Mouse (Mus musculus): Measurements from ENCODE around the gene Fbxo39. TPM values are rescaled to one million over a fixed set of nuclear protein-coding genes. Genes with fewer than 3 reads are reported as not detected.
"Not testable (repeated sequence)": the region's sequence is repeated elsewhere in the genome, so short reads cannot be mapped to it uniquely, and the experiment has no call there.

Fbxo39 gene
- polyA plus RNA-seq, 1 experiment from 2014 or later: not detected

DNA sequence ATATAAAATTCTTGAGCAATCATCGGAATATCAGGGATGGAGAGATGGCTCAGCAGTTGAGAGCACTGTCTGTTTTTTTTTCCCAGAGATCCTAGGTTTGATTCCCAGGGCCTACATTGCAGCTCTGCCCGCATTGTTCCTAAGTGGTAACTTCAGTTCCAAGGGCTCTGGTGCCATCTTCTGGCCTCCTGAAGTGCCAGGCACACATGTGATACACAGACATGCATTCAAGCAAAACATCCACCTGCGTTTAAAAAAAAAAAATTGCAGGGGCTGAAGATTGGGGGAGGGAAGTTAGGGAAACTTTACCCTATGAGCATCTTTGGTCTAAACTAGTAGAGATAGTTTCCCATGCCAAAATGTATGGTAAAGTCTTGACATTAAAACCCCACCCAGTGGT lies 10.2 kb downstream of the Fbxo39 start:
- no peak overlapping the region for H3K27ac ChIP-seq
- no peak overlapping the region for H3K4me3 ChIP-seq
- no peaks in the 10 kb centered on the region for H3K36me3 ChIP-seq
- no peaks in the 10 kb centered on the region for H3K4me1 ChIP-seq
- no peaks in the 10 kb centered on the region for H3K27me3 ChIP-seq
- no peaks in the 10 kb centered on the region for H3K9me3 ChIP-seq
- WGBS: 78% methylated on average over 3 of the region's 3 CpGs
- H3K4me2 ChIP-seq (replicated peaks): no peak overlapping the region
- no peak for ATAC-seq (ENCODE audit: insufficient number of reproducible peaks, insufficient read depth, low FRiP score, low TSS enrichment)
- no peak overlapping the region for H3K9ac ChIP-seq

DNA sequence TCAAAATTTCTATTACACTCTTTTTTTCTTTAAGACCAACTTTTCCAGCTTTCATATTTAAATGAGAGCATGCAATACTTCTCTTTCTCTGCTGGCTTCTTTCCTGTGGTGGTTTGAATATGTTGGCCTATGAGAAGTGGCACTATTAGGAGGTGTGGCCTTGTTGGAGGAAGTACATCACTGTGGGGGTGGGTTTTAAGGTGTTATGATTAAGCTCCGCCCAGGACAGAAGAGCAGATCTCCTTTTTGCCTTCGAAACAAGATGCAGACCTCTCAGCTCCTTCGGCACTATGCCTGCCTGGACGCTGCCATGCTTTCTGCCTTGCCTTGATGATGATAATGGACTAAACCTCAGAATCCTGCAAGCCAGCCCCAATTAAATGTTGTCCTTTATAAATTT lies 11.5 kb downstream of the Fbxo39 start:
- Histone ChIP-seq H3K9me3 (no peaks in the 10 kb centered on the region), H3K27me3 (no peaks in the 10 kb centered on the region), H3K4me3 (no peak overlapping the region), H3K9ac (no peak overlapping the region), H3K4me2 (replicated peaks) (no peak overlapping the region), H3K4me1 (no peaks in the 10 kb centered on the region), H3K36me3 (no peaks in the 10 kb centered on the region), H3K27ac (no peak overlapping the region)
- no peak for ATAC-seq (ENCODE audit: insufficient number of reproducible peaks, insufficient read depth, low FRiP score, low TSS enrichment)
- WGBS: 78% methylated on average over 4 of the region's 4 CpGs

DNA sequence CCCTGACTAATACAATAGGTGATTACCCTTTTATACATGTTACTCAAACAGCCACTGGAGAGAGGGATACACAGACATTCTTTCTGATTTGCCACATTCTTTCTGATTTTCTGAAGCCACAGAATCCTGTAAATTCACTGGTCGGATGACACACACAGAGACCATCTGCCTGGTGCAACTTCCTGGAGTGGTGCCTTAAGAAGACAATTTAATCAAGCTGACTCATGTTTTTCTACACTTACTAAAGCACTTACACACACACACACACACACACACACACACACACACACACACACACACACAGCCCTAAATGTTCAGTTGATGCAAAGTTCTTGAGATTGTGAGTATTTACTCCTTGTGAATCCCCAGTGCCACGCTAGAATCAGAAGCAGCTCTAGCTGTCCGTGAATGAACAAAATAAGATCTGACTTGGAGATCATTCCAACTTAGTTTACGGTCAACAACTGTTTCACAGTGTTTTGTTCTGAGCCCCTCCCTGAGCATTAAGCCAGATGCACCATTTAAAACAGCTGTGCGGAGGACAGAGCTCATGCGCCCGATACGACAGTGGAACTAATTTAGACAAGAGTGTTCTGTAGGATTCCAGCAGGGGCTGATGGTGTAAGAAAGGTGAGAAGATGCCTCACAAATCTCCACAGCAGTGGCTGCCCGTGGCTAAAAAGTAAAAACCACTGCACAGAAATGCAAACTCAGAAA lies 18.9 kb downstream of the Fbxo39 start:
- Histone ChIP-seq H3K9ac (no peak overlapping the region), H3K36me3 (no peaks in the 10 kb centered on the region), H3K4me1 (peaks cover under 1% of the 10 kb centered on the region; the same call in 1 of the 2 replicates), H3K4me2 (replicated peaks) (no peak overlapping the region), H3K4me3 (no peak overlapping the region), H3K9me3 (no peaks in the 10 kb centered on the region), H3K27ac (no peak overlapping the region), H3K27me3 (no peaks in the 10 kb centered on the region)
- WGBS: 68% methylated on average over 9 of the region's 9 CpGs
- no peak for ATAC-seq (ENCODE audit: insufficient number of reproducible peaks, insufficient read depth, low FRiP score, low TSS enrichment)

DNA sequence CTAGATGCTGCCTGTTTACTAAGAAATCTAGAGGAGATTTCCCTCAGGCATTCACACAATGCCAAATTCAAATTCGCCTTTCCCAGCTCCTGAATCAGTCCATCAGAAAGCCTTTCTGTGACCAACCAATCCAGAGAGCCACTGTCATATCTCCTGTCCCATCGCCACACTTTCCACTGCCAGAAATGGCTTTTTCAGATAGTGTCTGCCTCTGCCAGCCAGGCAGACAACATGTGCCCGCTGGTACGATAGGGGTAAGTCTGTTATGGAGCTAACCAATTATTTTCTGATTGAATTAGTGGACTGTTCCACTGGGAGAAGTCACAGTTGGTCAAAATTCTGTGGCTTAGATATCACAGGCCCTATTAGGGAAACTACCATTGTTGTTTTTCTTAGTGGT lies 20.4 kb downstream of the Fbxo39 start:
- no peak for ATAC-seq (ENCODE audit: insufficient number of reproducible peaks, insufficient read depth, low FRiP score, low TSS enrichment)
- Histone ChIP-seq H3K9me3 (no peaks in the 10 kb centered on the region), H3K27me3 (no peaks in the 10 kb centered on the region), H3K4me2 (replicated peaks) (no peak overlapping the region), H3K36me3 (no peaks in the 10 kb centered on the region), H3K9ac (no peak overlapping the region), H3K4me3 (no peak overlapping the region), H3K27ac (no peak overlapping the region), H3K4me1 (peaks cover 6% of the 10 kb centered on the region; the same call in 1 of the 2 replicates)
- 82% methylated on average over 4 of the region's 4 CpGs for WGBS

DNA sequence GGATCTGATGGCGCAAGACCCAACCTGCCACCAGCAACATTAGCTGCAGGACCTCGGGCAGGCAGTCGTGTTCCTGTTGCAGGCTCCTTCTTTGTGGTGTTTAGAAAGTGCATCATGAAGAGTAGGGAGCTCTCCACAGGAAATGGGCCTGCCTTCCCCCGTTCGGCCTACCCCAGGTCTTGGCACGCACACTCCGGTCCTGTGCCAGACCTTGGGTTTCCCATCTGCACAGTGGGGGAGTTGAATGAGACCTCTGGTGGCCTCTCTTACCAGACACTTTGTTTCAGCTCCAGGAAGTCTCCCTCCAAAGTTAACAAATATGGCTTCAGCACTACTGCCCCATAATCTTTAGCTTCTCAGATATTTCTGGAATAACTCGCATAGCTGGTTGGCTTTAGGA lies 22.5 kb downstream of the Fbxo39 start:
- Histone ChIP-seq H3K4me2 (replicated peaks) (no peak overlapping the region), H3K27ac (no peak overlapping the region), H3K36me3 (no peaks in the 10 kb centered on the region), H3K9ac (no peak overlapping the region), H3K27me3 (no peaks in the 10 kb centered on the region), H3K4me3 (no peak overlapping the region), H3K9me3 (no peaks in the 10 kb centered on the region), H3K4me1 (peaks cover 6% of the 10 kb centered on the region; the same call in 1 of the 2 replicates)
- WGBS: 80% methylated on average over 8 of the region's 8 CpGs
- no peak for ATAC-seq (ENCODE audit: insufficient number of reproducible peaks, insufficient read depth, low FRiP score, low TSS enrichment)

DNA sequence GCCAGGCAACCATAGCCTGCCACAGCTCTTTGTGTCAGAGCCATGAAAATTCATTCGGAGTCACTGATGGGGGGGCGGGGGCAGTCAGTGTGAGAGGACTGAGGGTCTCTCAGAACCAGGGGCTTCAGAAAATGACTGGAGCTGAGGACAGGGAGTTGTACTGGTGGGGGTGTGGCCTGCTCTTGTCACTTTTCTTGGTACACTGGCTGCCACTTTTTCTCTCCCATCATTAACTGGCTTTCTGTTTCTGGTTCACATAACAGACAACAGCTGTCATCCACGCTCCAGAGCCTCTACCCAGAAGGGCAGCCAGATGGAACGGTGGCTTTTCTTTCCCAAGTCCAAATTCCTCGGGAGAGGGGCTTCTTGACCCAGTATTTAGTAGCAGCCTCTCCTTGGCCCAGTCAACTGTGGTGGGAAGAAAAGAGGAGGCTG lies 24.2 kb downstream of the Fbxo39 start:
- Histone ChIP-seq H3K4me1 (peaks cover 6% of the 10 kb centered on the region; the same call in 1 of the 2 replicates), H3K9ac (no peak overlapping the region), H3K4me3 (no peak overlapping the region), H3K9me3 (no peaks in the 10 kb centered on the region), H3K4me2 (replicated peaks) (no peak overlapping the region), H3K36me3 (no peaks in the 10 kb centered on the region), H3K27me3 (no peaks in the 10 kb centered on the region), H3K27ac (no peak overlapping the region)
- WGBS: 42% methylated on average over 5 of the region's 5 CpGs
- no peak for ATAC-seq (ENCODE audit: insufficient number of reproducible peaks, insufficient read depth, low FRiP score, low TSS enrichment)

DNA sequence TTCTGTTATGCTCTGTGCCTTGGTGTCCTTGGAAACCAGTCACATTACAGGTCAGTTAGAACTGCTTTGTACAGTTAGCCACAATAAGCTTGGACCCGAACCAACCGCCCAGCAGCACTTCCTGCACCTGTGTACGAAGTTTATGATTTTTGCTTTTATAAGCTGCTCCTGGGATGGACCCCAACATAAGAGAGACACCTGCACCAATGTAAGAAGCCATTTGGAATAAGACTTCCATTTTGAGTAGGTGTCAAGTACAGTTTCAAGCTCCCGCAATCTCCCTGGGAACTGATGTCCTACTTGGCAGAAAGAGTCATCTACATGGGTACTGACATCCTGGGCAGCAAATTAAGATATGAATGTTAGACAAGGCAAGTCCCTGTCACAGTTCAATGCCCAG lies 25.5 kb downstream of the Fbxo39 start:
- Histone ChIP-seq H3K36me3 (no peaks in the 10 kb centered on the region), H3K27ac (no peak overlapping the region), H3K4me1 (peaks cover 6% of the 10 kb centered on the region; the same call in 1 of the 2 replicates), H3K27me3 (no peaks in the 10 kb centered on the region), H3K9me3 (no peaks in the 10 kb centered on the region), H3K4me3 (no peak overlapping the region), H3K4me2 (replicated peaks) (no peak overlapping the region), H3K9ac (no peak overlapping the region)
- ATAC-seq (ENCODE audit: insufficient number of reproducible peaks, insufficient read depth, low FRiP score, low TSS enrichment): no peak
- WGBS: 81% methylated on average over 4 of the region's 4 CpGs

DNA sequence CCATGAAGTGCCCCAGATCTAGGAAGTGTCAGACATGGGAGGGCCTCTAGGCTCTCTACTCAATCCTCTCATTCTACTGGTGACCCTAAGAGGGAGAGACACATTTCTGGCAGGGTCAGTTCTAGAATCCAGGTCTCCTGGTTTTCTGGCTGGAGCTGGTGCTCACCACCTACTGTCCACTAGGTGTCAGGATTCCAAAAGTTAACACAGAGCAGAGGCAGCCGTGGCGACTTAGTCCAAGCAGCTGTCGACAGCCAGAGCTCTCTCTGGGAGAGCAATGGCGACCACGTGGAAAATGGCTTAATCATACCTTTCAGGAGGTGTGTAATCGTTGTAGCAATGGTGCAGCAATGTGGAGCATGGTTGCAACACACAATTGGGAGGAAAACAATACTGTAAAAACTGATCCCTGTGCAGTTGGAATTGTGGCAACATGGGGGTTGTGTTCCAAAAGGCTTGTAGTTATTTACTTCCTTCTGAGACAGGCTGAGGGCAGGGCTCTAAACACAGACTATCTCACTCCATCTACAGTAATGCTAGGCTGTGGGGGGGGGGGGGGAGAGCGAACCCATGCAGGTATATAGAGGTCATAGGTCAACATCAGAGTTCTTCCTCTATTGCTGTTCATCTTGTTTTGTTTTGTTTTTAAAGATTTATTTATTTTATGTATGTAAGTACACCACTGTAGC lies 28.4 kb downstream of the Fbxo39 start:
- WGBS: 8% methylated on average over 7 of the region's 7 CpGs

DNA sequence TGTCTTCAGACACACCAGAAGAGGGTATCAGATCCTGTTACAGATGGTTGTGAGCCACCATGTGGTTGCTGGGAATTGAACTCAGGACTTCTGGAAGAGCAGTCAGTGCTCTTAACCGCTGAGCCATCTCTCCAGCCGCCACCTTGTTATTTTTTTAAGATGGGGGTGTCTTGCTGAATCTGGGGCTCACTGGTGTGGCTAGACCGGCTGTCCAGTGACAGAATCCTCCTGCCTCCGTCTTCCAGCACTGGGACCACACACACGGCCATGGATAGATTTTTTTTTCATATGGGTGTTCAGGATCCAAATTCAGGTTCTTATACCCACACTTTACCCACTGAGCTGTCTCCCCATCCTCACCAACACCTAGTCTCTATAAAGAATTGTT lies 29.0 kb downstream of the Fbxo39 start:
- ATAC-seq (ENCODE audit: insufficient number of reproducible peaks, insufficient read depth, low FRiP score, low TSS enrichment); H3K36me3 ChIP-seq; H3K27me3 ChIP-seq; H3K4me3 ChIP-seq; H3K9me3 ChIP-seq; H3K4me1 ChIP-seq; H3K27ac ChIP-seq; H3K9ac ChIP-seq; H3K4me2 ChIP-seq (replicated peaks): not testable (repeated sequence)
- 85% methylated on average over 5 of the region's 5 CpGs for WGBS

More for the DNA sequence above, 28.4 kb downstream of the Fbxo39 start:
- 0 out of 2 replicates have a peak, but pooled peaks have one; percentile 58 for ATAC-seq (ENCODE audit: insufficient number of reproducible peaks, insufficient read depth, low FRiP score, low TSS enrichment)
- Histone ChIP-seq H3K27me3 (no peaks in the 10 kb centered on the region), H3K4me2 (replicated peaks) (peak overlapping the region; percentile 26; the same call in 1 of the 2 replicates), H3K4me3 (no peak overlapping the region), H3K36me3 (no peaks in the 10 kb centered on the region), H3K9me3 (no peaks in the 10 kb centered on the region), H3K9ac (no peak overlapping the region), H3K4me1 (peaks cover 6% of the 10 kb centered on the region; the same call in 1 of the 2 replicates), H3K27ac (no peak overlapping the region)

DNA sequence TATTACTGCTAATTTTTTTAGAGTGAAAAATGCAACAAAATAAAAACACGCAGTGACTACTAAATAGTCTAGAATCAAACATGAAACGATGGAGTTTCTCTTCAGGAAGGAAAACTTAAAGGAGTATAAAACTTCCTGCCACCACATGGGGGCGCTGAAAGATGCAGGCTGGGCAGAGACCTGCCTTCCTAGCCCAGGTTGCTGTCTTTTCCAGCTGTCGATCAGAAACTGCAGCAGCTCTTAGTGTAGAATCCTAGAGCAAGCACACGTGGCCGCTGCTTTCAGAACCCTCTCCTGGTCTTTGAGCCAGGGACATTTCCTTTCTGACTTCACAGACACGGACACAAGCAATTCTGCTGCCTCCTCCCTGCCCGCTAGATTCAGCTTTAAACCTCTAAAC lies 29.7 kb downstream of the Fbxo39 start:
- no peak overlapping the region for H3K27ac ChIP-seq
- no peak overlapping the region for H3K9ac ChIP-seq
- ATAC-seq (ENCODE audit: insufficient number of reproducible peaks, insufficient read depth, low FRiP score, low TSS enrichment): no peak
- no peak overlapping the region for H3K4me2 ChIP-seq (replicated peaks)
- H3K9me3 ChIP-seq: no peaks in the 10 kb centered on the region
- H3K36me3 ChIP-seq: no peaks in the 10 kb centered on the region
- H3K4me3 ChIP-seq: no peak overlapping the region
- WGBS: 25% methylated on average over 8 of the region's 8 CpGs
- H3K4me1 ChIP-seq: peaks cover 5% of the 10 kb centered on the region; the same call in 1 of the 2 replicates
- no peaks in the 10 kb centered on the region for H3K27me3 ChIP-seq

DNA sequence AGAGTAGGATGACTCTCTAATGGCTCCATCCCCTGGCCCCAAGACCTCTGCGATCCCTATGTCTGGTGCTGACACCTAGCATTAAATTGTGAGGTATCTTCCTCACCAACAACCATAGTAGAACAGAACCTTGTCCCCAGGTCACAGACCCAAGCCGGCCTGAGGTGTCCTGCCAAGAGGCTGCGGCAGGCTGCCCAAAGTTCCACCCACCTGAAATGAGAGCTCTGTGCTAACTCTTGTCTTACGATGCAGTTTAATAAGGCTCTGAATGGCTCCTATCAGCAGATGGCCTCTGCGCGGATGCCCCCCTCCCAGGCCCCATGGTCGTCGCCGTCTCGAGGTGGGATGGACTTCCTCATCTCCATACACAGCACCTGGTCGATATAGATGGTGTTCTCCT lies 30.2 kb downstream of the Fbxo39 start:
- Histone ChIP-seq H3K36me3 (no peaks in the 10 kb centered on the region), H3K27me3 (no peaks in the 10 kb centered on the region), H3K9me3 (no peaks in the 10 kb centered on the region), H3K9ac (no peak overlapping the region), H3K4me1 (peaks cover 5% of the 10 kb centered on the region; the same call in 1 of the 2 replicates), H3K27ac (no peak overlapping the region), H3K4me3 (no peak overlapping the region), H3K4me2 (replicated peaks) (no peak overlapping the region)
- ATAC-seq (ENCODE audit: insufficient number of reproducible peaks, insufficient read depth, low FRiP score, low TSS enrichment): no peak
- 92% methylated on average over 11 of the region's 11 CpGs for WGBS

DNA sequence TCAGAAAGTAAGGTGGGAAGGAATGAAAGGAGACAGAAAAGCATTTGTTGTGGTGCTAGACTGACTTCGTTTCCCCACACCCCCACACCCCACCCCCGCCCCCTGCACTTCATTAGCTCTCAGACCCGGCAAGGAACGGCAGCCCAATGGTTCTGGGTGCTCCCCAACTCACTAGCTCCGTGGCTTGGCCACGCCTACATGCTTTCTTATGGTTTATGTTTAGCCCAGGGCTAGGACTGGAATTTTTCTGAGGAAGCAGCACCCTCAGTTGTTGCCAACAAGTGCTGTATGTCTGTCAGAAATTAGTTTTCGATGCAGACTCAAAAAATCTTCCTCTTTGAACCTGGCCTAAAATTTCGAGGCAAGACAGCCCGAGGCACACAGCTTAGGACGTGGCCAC lies 34.3 kb downstream of the Fbxo39 start:
- Histone ChIP-seq H3K4me1 (peaks cover 5% of the 10 kb centered on the region; the same call in 1 of the 2 replicates), H3K27me3 (no peaks in the 10 kb centered on the region), H3K27ac (no peak overlapping the region), H3K4me3 (no peak overlapping the region), H3K9ac (no peak overlapping the region), H3K36me3 (no peaks in the 10 kb centered on the region; the same call in 1 of the 2 replicates), H3K4me2 (replicated peaks) (no peak overlapping the region), H3K9me3 (no peaks in the 10 kb centered on the region)
- no peak for ATAC-seq (ENCODE audit: insufficient number of reproducible peaks, insufficient read depth, low FRiP score, low TSS enrichment)
- WGBS: 53% methylated on average over 10 of the region's 10 CpGs
